Mouse (Mus musculus) liver, embryonic 13.5 days (tissue): Measurements from ENCODE around the gene Wdr63. TPM values are rescaled to one million over a fixed set of nuclear protein-coding genes. Genes with fewer than 3 reads are reported as not detected.

Experiments
- polyA plus RNA-seq: library from polyadenylated mRNA; unstranded; fragments of >200 nt; fragmentation: Nextera tagmentation; extraction: Ambion mirVana; gene quantifications from 2 replicates; pipeline ENCODE4 v1.2.1, GENCODE M21; 2015

Wdr63 gene
- polyA plus RNA-seq, 1 experiment from 2014 or later = 0.35 TPM

Other genes starting within 250 kb of the Wdr63 start
- gene Bcl10, start 185.3 kb downstream of the Wdr63 start, polyA plus RNA-seq = 21.4 and 24.8 TPM in 2 replicates
- 20.6 and 25.4 TPM in 2 replicates for gene 2410004B18Rik, start 170.1 kb downstream of the Wdr63 start, polyA plus RNA-seq
- 0.35 and 0.63 TPM in 2 replicates for gene Syde2, start 120.3 kb downstream of the Wdr63 start, polyA plus RNA-seq
- gene Mcoln3, start 9.3 kb upstream of the Wdr63 start, polyA plus RNA-seq = 0.13 and 0.19 TPM in 2 replicates
- gene Mcoln2, start 41.7 kb upstream of the Wdr63 start, polyA plus RNA-seq = 6.7 and 7.5 TPM in 2 replicates
- gene Lpar3, start 112.8 kb upstream of the Wdr63 start, polyA plus RNA-seq = 0.06 and 0.09 TPM in 2 replicates